Mouse (Mus musculus) cerebellum, adult 8-10 months (tissue): ENCODE data around the gene Rnf8.
A peak's percentile ranks its signal among the peaks of the same experiment; 100 is the strongest.
"Not testable (repeated sequence)": the region's sequence is repeated elsewhere in the genome, so short reads cannot be mapped to it uniquely, and the experiment has no call there.

ENCODE experiments used
- DNase-seq: peaks from one replicate; pipeline ENCODE4 v3.0.0; 2022

The Rnf8 gene

GRCm38 (mm10) chr17:29614115-29615023, at the start of gene Rnf8, which contains the start of gene Gm28043:
Gene Rnf8, plus strand, starts transcription at chr17:29614790.
Gene Gm28043, plus strand, starts transcription at chr17:29614876.
- DNase-seq = peak; percentile 91

- DNase-seq = no peak
Measured at GRCm38 (mm10) chr17:29565521-29565920, 49.1 kb upstream of the Rnf8 start.

GRCm38 (mm10) chr17:29568435-29568834, 46.2 kb upstream of the Rnf8 start:
- no peak for DNase-seq

GRCm38 (mm10) chr17:29569831-29570230, 44.8 kb upstream of the Rnf8 start:
- no peak for DNase-seq

- no peak for DNase-seq
Measured at GRCm38 (mm10) chr17:29579579-29580126, 34.9 kb upstream of the Rnf8 start.

- no peak for DNase-seq
Measured at GRCm38 (mm10) chr17:29583569-29583968, 31.0 kb upstream of the Rnf8 start.

GRCm38 (mm10) chr17:29584306-29584705, 30.3 kb upstream of the Rnf8 start:
- DNase-seq = no peak

- DNase-seq = no peak
Measured at GRCm38 (mm10) chr17:29584737-29585136, 29.9 kb upstream of the Rnf8 start.

GRCm38 (mm10) chr17:29585446-29585845, 29.1 kb upstream of the Rnf8 start:
- DNase-seq = no peak

GRCm38 (mm10) chr17:29586921-29587320, 27.7 kb upstream of the Rnf8 start:
- DNase-seq = no peak

GRCm38 (mm10) chr17:29589221-29589898, 25.2 kb upstream of the Rnf8 start:
- DNase-seq = no peak

GRCm38 (mm10) chr17:29595891-29596770, 18.5 kb upstream of the Rnf8 start:
- peak; percentile 60 for DNase-seq

- no peak for DNase-seq
Measured at GRCm38 (mm10) chr17:29596771-29597132, 17.8 kb upstream of the Rnf8 start.

GRCm38 (mm10) chr17:29599051-29599450, 15.5 kb upstream of the Rnf8 start:
- DNase-seq = no peak

- DNase-seq = no peak
Measured at GRCm38 (mm10) chr17:29599537-29599936, 15.1 kb upstream of the Rnf8 start.

GRCm38 (mm10) chr17:29601391-29601790, 13.2 kb upstream of the Rnf8 start:
- DNase-seq = no peak

- peak; percentile 82 for DNase-seq
Measured at GRCm38 (mm10) chr17:29603283-29603682, 11.3 kb upstream of the Rnf8 start.

GRCm38 (mm10) chr17:29613453-29613852, 1.1 kb upstream of the Rnf8 start:
- not testable (repeated sequence) for DNase-seq

- DNase-seq = no peak
Measured at GRCm38 (mm10) chr17:29615024-29615551, 498 bp downstream of the Rnf8 start.

GRCm38 (mm10) chr17:29615616-29616015, 1.0 kb downstream of the Rnf8 start:
- no peak for DNase-seq

GRCm38 (mm10) chr17:29619231-29619630, 4.6 kb downstream of the Rnf8 start:
- no peak for DNase-seq

GRCm38 (mm10) chr17:29623488-29623887, 8.9 kb downstream of the Rnf8 start:
- no peak for DNase-seq
